Mouse (Mus musculus) liver, embryonic 14 days (tissue): Measurements from ENCODE around the gene Stk35. TPM values are rescaled to one million over a fixed set of nuclear protein-coding genes. Genes with fewer than 3 reads are reported as not detected.

Experiments
- polyA plus RNA-seq: library from polyadenylated mRNA; depleted of rRNA; stranded (reverse); fragments of >200 nt; gene quantifications from 2 replicates; pipeline ENCODE4 v1.2.3, GENCODE M21; 2012; rRNA removed

Stk35 gene
- 5.9 and 6.7 TPM in 2 replicates for polyA plus RNA-seq

DNA sequence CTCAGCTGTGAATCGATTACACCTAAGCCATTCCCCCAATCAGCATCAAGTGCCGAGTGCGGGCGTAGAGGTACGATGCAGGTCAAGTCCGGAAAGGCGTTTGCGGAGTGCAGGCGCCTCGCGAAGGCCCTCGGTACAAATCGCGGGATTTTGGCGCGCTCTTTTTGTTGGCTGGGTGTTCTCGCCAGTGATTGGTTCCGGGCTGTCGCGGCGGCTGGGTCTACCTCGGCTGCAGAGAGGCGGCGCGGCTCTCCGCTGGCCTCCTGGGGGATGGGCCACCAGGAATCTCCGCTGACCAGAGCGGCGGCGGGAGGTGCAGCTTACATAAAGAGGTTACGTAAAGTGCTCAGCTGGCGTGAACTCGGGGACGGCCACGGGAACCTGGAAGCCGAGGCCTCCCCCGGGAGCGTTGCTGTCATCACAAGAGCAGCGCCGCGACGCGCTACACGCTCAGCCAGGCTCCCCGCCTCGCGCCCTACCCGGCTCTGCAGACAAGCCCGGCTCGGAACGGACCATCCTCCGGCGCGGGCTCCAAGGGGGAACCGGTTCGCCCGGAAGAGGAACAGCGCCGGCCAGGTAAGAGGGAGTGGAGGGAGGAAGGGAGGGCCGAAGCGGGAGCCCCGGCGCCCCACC lies at the start of gene Stk35:
Stk35 (plus strand) TSS at position 247 of the 633 bp plus-strand sequence.

Other genes with a start within 250 kb of the Stk35 start
- gene Sirpa, start 207.7 kb upstream of the Stk35 start, polyA plus RNA-seq: 15.6 and 22.7 TPM in 2 replicates
- 0.06 TPM in 1 of 2 replicates, not detected in the other for gene Pdyn, start 100.7 kb upstream of the Stk35 start, polyA plus RNA-seq
- 0.01 TPM in 1 of 2 replicates, not detected in the other for gene Tgm3, start 211.8 kb downstream of the Stk35 start, polyA plus RNA-seq